Mouse (Mus musculus) monocyte, adult 59 days (primary cell): Measurements from ENCODE around the gene Dnajc13. TPM values are rescaled to one million over a fixed set of nuclear protein-coding genes. Genes with fewer than 3 reads are reported as not detected.

Experiments used
- total RNA-seq, 2 experiments: library from RNA; stranded (reverse); gene quantifications; one replicate each; pipeline ENCODE4 v1.2.4; 2023

The Dnajc13 gene
- total RNA-seq, result 10 to 100 TPM; 77.1 to 77.5 TPM

GRCm38 (mm10) chr9:104262823-104263352 is at the start of gene Dnajc13:
Dnajc13 (minus strand) TSS chr9:104262930.

GRCm38 (mm10) chr9:104126833-104127232 is 135.9 kb downstream of the Dnajc13 start, which contains the start of gene Ackr4:
Ackr4 (minus strand) TSS chr9:104126933.

Other genes starting within 250 kb of the Dnajc13 start
- gene Gm28305, start 222.3 kb downstream of the Dnajc13 start, total RNA-seq, result not detected
- 10 to 100 TPM; 27.1 to 29.7 TPM for gene Uba5, start 199.8 kb downstream of the Dnajc13 start, total RNA-seq
- 10 to 100 TPM; 10.7 to 12.7 TPM for gene Acad11, start 199.6 kb downstream of the Dnajc13 start, total RNA-seq
- gene Ackr4, start 136.0 kb downstream of the Dnajc13 start, total RNA-seq, result not detected
- 1 to 10 TPM; 3.7 to 6.5 TPM for gene Acpp, start 74.8 kb upstream of the Dnajc13 start, total RNA-seq